Mouse (Mus musculus): Measurements from ENCODE around the gene Gm11937. TPM values are rescaled to one million over a fixed set of nuclear protein-coding genes. Genes with fewer than 3 reads are reported as not detected.

Gm11937 gene
- total and polyA plus RNA-seq, 2 experiments from 2014 or later = not detected

GRCm38 (mm10) chr11:99640926-99641325 lies 30.9 kb upstream of the Gm11937 start:
- TF ChIP-seq CTCF (IDR thresholded peaks at IDR 0.05; ENCODE audit: low read depth) = no peak
- Histone ChIP-seq H3K9ac (replicated peaks; ENCODE audit: low read length) (no peak overlapping the region), H3K4me2 (ENCODE audit: low read depth, low read length) (no peak overlapping the region), H3K36me3 (ENCODE audit: insufficient read depth, low read length) (no peaks in the 10 kb centered on the region), H3K4me1 (ENCODE audit: insufficient read depth, low read length) (no peaks in the 10 kb centered on the region), H3K27ac (no peak overlapping the region), H3K4me3 (ENCODE audit: low read length) (no peak overlapping the region), H3K9me3 (ENCODE audit: low read length) (no peaks in the 10 kb centered on the region), H3K27me3 (ENCODE audit: insufficient read depth, low read length) (no peaks in the 10 kb centered on the region)
- DNase-seq (ENCODE audit: low spot score) (no peak), ATAC-seq (no peak)
- WGBS = 28% methylated on average over 1 of the region's 1 CpGs

- Histone ChIP-seq H3K4me1 (ENCODE audit: insufficient read depth, low read length) (no peaks in the 10 kb centered on the region), H3K36me3 (ENCODE audit: insufficient read depth, low read length) (no peaks in the 10 kb centered on the region), H3K4me2 (ENCODE audit: low read depth, low read length) (no peak overlapping the region), H3K27me3 (ENCODE audit: insufficient read depth, low read length) (no peaks in the 10 kb centered on the region), H3K9ac (replicated peaks; ENCODE audit: low read length) (no peak overlapping the region), H3K27ac (no peak overlapping the region), H3K4me3 (ENCODE audit: low read length) (no peak overlapping the region), H3K9me3 (ENCODE audit: low read length) (no peaks in the 10 kb centered on the region)
- 75% methylated on average over 1 of the region's 1 CpGs for WGBS
- no peak for ATAC-seq
- peak; percentile 10 for DNase-seq (ENCODE audit: low spot score)
- TF ChIP-seq CTCF (IDR thresholded peaks at IDR 0.05; ENCODE audit: low read depth) = no peak
Observed at GRCm38 (mm10) chr11:99637086-99637485, 27.1 kb upstream of the Gm11937 start.

DNA sequence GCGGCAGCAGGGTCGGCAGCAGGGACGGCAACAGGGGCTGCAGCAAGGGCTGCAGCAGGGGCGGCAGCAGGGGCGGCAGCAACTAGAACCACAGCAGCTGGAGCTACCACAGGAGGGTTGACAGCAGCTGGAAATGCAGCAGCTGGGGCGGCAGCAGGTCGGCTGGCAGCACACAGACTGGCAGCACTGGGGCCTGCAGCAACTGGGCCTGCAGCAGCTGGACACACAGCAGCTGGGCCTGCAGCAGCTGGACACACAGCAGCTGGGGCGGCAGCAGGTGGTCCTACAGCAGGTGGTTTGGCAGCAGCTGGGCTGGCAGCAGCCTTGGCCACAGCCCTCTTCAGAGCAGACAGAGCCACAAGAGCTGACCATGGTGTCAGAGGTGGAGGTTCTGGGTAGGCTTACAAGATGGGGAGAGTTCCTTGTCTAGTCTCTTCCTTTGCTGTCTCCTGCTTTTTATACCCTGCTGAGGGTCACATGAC lies 24.7 kb upstream of the Gm11937 start, which contains the start of gene Krtap4-2:
Krtap4-2 (minus strand) TSS at position 432 of the 482 bp plus-strand sequence.
- no peak for ATAC-seq
- H3K4me2 ChIP-seq (ENCODE audit: low read depth, low read length) = no peak within 1 kb of the TSS
- no peak within 1 kb of the TSS; the same call in 1 of the 2 replicates for H3K27ac ChIP-seq
- H3K9ac ChIP-seq (replicated peaks; ENCODE audit: low read length) = no peak within 1 kb of the TSS
- no peak for DNase-seq (ENCODE audit: low spot score)
- no peaks in the 10 kb centered on the region for H3K9me3 ChIP-seq (ENCODE audit: low read length)
- no peaks in the 10 kb centered on the region for H3K36me3 ChIP-seq (ENCODE audit: insufficient read depth, low read length)
- WGBS = 34% methylated on average over 8 of the region's 8 CpGs
- TF ChIP-seq CTCF (IDR thresholded peaks at IDR 0.05; ENCODE audit: low read depth) = no peak
- H3K4me1 ChIP-seq (ENCODE audit: insufficient read depth, low read length) = no peaks in the 10 kb centered on the region
- H3K27me3 ChIP-seq (ENCODE audit: insufficient read depth, low read length) = no peaks in the 10 kb centered on the region
- no peak within 1 kb of the TSS for H3K4me3 ChIP-seq (ENCODE audit: low read length)

- ATAC-seq (no peak), DNase-seq (ENCODE audit: low spot score) (no peak)
- Histone ChIP-seq H3K9ac (replicated peaks; ENCODE audit: low read length) (no peak overlapping the region), H3K4me1 (ENCODE audit: insufficient read depth, low read length) (no peaks in the 10 kb centered on the region), H3K27me3 (ENCODE audit: insufficient read depth, low read length) (no peaks in the 10 kb centered on the region), H3K4me3 (ENCODE audit: low read length) (no peak overlapping the region), H3K27ac (no peak overlapping the region), H3K36me3 (ENCODE audit: insufficient read depth, low read length) (no peaks in the 10 kb centered on the region), H3K9me3 (ENCODE audit: low read length) (no peaks in the 10 kb centered on the region), H3K4me2 (ENCODE audit: low read depth, low read length) (no peak overlapping the region)
- WGBS = 71% methylated on average over 2 of the region's 2 CpGs
- no peak for TF ChIP-seq CTCF (IDR thresholded peaks at IDR 0.05; ENCODE audit: low read depth)
Observed at GRCm38 (mm10) chr11:99633293-99633692, 23.3 kb upstream of the Gm11937 start.

DNA sequence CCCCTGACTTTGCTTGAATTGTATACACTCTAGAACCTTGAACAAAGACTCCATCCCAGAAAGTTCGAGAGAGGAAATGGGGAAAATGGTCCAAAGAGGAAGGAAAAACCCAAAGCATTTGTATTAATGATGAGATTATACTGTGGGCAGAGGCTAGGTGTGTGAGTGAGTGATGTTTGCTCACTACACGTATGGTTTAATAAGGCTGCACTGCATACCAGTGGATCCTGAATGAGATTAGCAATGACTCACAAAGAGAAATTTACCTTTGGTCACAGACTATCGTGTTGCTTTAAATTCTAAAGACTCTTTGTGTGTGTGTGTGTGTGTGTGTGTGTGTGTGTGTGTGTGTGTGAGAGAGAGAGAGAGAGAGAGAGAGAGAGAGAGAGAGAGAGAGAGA lies 20.9 kb upstream of the Gm11937 start:
- Histone ChIP-seq H3K4me1 (ENCODE audit: insufficient read depth, low read length) (no peaks in the 10 kb centered on the region), H3K4me2 (ENCODE audit: low read depth, low read length) (no peak overlapping the region), H3K9me3 (ENCODE audit: low read length) (no peaks in the 10 kb centered on the region), H3K9ac (replicated peaks; ENCODE audit: low read length) (no peak overlapping the region), H3K36me3 (ENCODE audit: insufficient read depth, low read length) (no peaks in the 10 kb centered on the region), H3K27ac (no peak overlapping the region), H3K27me3 (ENCODE audit: insufficient read depth, low read length) (no peaks in the 10 kb centered on the region), H3K4me3 (ENCODE audit: low read length) (no peak overlapping the region)
- ATAC-seq = no peak
- WGBS = 80% methylated on average over 3 of the region's 3 CpGs
- TF ChIP-seq CTCF (IDR thresholded peaks at IDR 0.05; ENCODE audit: low read depth) = no peak
- DNase-seq (ENCODE audit: low spot score) = no peak

DNA sequence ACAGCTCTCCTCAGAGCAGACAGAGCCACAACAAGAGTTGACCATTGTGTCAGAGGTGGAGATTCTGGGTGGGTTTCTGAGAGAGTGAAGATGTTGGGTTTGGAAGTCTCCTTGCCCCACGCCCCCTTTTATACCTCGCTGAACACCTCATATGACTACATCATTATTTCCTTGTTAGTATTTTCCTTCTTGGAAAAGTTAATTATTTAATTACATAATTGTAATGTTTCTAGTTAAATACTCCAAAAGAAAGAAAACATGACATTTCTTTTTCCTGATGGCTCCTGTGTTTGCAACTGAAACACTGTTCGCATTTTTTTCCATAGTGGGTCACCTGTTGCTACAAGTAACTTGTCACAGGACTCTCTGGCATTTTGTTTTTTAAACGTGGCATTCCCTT lies 18.1 kb upstream of the Gm11937 start, which contains the start of gene Krtap4-1:
Krtap4-1 (minus strand) TSS at position 101 of the 400 bp plus-strand sequence.
- H3K27ac ChIP-seq = no peak within 1 kb of the TSS
- no peaks in the 10 kb centered on the region for H3K27me3 ChIP-seq (ENCODE audit: insufficient read depth, low read length)
- DNase-seq (ENCODE audit: low spot score) = no peak
- no peaks in the 10 kb centered on the region for H3K9me3 ChIP-seq (ENCODE audit: low read length)
- no peak within 1 kb of the TSS for H3K9ac ChIP-seq (replicated peaks; ENCODE audit: low read length)
- WGBS = 86% methylated on average over 4 of the region's 4 CpGs
- H3K4me1 ChIP-seq (ENCODE audit: insufficient read depth, low read length) = no peaks in the 10 kb centered on the region
- no peak for ATAC-seq
- TF ChIP-seq CTCF (IDR thresholded peaks at IDR 0.05; ENCODE audit: low read depth) = no peak
- H3K36me3 ChIP-seq (ENCODE audit: insufficient read depth, low read length) = no peaks in the 10 kb centered on the region
- H3K4me2 ChIP-seq (ENCODE audit: low read depth, low read length) = no peak within 1 kb of the TSS
- H3K4me3 ChIP-seq (ENCODE audit: low read length) = no peak within 1 kb of the TSS

DNA sequence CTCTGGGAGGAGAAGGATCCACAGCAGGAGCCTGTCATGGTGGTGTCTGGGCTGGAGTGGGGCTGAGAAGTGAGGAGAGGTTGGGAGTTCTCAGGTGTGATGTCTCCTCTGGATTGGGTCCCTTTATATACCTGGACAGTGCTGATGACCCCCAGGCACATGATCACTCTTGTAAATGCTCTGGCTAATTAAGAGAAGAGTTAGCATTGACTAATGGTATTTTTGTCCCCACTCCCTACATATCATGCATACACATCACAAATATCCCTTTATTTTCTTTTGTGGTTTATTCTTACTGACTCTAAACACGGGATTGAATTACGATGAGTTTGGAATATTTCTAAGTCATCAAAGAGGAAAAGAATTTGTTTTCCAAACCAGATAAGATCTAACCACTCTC lies 10.3 kb upstream of the Gm11937 start, which contains the start of gene Gm11562:
Gm11562 (minus strand) TSS at position 101 of the 400 bp plus-strand sequence.
- H3K9ac ChIP-seq (replicated peaks; ENCODE audit: low read length) = no peak within 1 kb of the TSS
- no peak within 1 kb of the TSS for H3K4me2 ChIP-seq (ENCODE audit: low read depth, low read length)
- no peak for DNase-seq (ENCODE audit: low spot score)
- 89% methylated on average over 2 of the region's 2 CpGs for WGBS
- H3K4me1 ChIP-seq (ENCODE audit: insufficient read depth, low read length) = no peaks in the 10 kb centered on the region
- no peak for TF ChIP-seq CTCF (IDR thresholded peaks at IDR 0.05; ENCODE audit: low read depth)
- H3K9me3 ChIP-seq (ENCODE audit: low read length) = no peaks in the 10 kb centered on the region
- ATAC-seq = no peak
- no peak within 1 kb of the TSS for H3K27ac ChIP-seq
- no peaks in the 10 kb centered on the region for H3K27me3 ChIP-seq (ENCODE audit: insufficient read depth, low read length)
- H3K36me3 ChIP-seq (ENCODE audit: insufficient read depth, low read length) = no peaks in the 10 kb centered on the region
- no peak within 1 kb of the TSS for H3K4me3 ChIP-seq (ENCODE audit: low read length)
